Mouse (Mus musculus) natural killer cell, adult 2 months (primary cell): Measurements from ENCODE around the gene Slc17a7.
"Not testable (repeated sequence)": the region's sequence is repeated elsewhere in the genome, so short reads cannot be mapped to it uniquely, and the experiment has no call there.

Experiments
- DNase-seq, 2 experiments: peaks; one replicate each; pipeline ENCODE4 v3.0.0; 2022; ENCODE audit warnings: low spot score in 2 of 2

The Slc17a7 gene

DNA sequence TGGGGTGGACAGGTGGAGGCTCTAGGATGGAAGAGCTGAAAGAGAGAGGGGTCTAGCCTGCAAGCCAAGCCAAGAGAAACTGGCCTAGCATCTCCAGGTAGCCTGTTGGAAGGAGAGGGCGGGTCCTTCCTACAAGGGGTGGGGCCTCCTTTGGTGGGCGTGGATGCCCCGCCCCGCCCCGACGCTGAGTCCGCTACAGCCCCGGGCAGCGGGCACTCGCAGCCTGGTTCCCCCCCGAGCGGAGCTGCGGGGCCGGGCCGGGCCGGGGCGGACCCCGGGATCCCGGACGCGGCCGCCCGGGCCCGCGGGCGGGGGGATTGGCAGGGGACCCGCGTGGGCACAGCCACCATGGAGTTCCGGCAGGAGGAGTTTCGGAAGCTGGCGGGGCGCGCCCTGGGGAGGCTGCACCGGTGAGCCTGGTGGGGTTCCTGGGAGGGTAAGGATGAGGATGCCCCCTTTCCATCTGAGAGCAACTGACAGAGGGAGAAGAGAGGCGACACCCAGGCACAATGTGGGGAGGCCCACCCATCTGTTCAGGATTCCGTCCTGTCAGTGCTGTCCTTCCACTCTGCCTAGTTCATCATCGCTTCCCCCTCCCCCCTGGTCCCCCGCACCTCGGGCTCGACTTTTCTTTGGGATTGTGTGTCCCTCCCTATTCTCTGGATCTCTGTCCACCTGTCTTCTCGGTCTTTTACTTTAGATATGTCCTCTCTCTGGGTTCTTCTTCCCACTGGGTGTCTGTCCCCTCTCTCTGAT is at the start of gene Slc17a7:
Gene Slc17a7, plus strand, starts transcription at position 215 of the 756 bp plus-strand sequence.
- DNase-seq: no peak

DNA sequence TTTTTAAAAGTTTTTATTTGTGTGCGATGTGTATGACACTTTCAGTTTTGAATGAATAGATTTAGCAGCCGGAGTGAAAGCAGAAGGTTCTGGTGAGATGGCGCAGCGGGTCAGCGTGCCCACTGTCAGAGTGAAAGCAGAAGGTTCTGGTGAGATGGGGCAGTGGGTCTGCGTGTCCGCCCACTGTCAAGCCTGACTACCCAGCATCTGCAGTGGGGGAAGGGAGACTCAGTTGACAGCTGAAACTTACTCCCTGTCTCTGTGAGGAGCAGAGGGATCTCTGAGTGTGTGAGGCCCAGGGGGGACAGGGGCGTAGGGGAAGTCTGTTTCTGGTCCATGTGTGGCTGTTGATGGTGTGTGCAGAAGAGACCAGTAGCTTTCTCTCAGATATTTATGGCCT is 46.2 kb upstream of the Slc17a7 start:
- DNase-seq: no peak

DNA sequence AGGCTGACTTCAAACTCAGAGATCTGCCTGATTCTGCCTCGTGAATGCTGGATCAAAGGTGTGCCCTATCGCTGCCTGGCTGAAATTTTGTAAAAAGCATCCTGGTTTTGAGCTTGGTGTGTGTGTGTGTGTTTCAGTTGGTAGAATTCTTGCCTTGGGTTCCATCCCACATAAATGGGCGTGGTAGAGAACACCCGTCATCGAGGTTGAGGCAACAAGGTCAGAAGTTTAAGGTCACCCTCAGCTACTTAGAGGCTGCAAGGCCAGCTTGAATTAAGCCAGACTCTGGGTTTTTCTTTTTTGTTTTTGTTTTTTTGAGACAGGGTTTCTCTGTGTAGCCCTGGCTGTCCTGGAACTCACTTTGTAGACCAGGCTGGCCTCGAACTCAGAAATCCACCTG is 45.4 kb upstream of the Slc17a7 start:
- no peak for DNase-seq

DNA sequence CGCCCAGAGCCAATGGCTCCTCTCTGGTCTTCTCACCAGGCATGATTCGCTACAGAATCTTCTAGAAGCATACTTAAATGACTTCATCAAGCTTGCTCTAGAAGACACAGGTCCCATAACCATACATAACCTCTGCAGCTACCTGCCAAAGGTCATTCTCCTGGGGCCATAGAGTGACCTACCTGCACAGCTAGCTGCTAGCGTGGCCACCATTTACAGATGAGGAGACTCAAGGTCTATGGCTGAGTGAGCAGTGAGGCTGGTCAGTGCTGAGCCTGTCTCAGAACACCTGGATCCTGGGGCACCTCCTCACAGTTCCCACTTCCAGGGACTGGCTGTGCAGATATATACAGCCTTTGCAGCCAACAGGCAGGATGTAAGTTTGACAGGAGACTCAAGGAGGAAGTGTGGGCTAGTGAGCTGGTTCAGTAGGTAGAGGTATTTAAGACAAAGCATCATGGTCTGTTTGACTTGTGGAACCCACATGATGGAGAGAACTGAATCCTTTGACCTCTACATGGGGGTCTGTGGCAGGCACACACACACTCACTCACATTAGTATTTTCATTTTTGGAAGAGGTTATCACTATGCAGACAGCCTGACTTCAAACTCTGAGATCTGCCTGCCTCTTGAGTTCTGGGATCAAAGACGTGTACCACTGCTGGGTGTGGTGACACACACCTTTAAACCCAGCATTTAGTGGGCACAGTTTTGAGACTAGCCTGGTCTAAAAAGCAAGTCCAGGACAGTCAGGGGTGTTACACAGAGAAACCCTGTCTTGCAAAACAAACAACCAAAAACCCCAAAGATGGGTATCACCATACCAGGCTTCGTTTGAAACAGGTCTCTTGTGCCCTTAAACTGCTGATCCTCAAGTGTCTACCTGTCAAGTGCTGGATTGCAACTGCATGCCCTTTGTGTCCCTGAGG is 43.7 kb upstream of the Slc17a7 start:
- DNase-seq: no peak

DNA sequence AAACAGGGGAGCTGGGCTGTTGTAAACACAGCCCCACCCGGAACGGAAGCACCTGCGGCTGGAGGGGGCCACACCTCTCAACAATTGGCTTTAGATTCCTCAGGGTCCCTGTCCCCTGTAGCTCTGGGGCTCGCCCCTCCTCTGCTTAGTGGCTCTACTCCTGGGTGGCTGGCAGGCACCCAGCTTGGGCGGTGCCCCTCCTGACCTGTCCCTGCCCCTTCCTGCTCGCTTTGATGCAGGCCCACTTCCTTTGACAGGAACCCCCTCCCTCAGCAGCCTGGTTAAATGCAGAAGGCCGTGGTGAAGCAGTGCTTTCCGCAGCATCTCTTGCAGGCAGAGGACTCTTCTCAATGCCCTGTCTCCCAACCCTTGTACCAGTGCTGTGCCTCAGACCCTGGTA is 42.3 kb upstream of the Slc17a7 start:
- DNase-seq: peak; percentile 60 to 75

DNA sequence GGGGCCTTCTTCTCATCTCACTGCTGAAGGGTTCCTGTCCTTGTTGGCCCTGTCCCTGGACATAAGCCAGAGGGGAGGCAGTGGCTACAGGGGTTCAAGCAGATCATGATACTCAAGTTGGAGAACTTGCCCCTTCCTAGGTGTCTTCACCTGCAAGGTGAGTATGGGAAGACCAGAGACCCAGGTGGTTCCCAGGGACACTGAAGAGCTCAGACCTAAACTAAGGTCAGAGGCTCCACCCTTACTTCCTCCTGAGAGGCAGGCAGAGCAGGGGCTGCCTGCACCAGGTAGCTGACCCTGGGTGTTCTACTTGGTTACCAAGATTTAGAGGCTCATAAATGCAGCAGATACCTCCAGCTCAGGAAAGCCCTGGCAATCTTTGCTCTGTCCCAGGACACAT is 41.8 kb upstream of the Slc17a7 start:
- no peak for DNase-seq

DNA sequence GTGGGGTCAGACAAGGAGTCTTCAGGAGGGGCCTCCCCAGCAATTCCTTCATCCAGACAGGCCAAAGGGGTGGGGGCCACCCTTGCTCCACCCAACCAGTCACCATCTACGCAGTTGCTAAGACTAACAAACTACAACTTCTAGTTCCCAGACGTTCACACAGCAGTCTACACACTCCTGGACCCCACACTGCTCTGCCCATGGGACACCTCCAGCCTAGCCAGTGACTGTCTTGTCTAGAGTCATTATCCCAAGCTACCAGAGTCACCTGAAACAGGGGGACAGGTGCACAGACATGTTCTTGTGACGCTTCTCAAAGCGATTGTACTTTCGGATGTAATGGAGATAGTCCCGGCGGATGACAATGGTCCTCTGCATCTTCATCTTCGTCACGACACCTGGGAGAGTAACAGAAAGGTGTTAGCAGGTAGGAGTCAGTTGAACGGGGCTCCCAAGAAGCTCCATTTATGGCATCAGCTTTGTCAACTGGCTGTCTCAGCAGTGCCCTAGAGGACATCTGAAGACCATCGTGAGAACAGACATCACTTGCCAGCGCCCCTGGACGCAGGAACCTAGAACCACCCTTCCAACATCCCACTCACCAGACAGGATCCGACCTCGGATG is 41.1 kb upstream of the Slc17a7 start:
- DNase-seq: no peak

DNA sequence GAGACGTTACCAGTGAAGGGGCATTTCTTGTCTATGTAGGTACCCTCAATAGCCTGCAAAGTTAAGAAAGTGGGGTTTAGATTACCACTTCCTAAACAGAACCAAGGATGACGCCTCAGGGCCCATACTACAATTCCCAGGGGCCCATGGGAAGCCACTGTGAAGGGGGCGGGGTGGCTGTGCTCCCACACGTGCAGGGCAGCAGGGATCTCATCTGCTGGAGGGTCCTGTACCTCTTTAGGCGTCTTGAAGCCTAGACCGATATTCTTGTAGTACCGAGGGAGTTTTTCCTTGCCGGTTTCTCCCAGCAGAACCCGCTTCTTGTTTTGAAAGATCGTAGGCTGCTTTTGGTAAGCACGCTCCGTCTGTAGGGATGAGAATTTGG is 40.6 kb upstream of the Slc17a7 start:
- DNase-seq: no peak

DNA sequence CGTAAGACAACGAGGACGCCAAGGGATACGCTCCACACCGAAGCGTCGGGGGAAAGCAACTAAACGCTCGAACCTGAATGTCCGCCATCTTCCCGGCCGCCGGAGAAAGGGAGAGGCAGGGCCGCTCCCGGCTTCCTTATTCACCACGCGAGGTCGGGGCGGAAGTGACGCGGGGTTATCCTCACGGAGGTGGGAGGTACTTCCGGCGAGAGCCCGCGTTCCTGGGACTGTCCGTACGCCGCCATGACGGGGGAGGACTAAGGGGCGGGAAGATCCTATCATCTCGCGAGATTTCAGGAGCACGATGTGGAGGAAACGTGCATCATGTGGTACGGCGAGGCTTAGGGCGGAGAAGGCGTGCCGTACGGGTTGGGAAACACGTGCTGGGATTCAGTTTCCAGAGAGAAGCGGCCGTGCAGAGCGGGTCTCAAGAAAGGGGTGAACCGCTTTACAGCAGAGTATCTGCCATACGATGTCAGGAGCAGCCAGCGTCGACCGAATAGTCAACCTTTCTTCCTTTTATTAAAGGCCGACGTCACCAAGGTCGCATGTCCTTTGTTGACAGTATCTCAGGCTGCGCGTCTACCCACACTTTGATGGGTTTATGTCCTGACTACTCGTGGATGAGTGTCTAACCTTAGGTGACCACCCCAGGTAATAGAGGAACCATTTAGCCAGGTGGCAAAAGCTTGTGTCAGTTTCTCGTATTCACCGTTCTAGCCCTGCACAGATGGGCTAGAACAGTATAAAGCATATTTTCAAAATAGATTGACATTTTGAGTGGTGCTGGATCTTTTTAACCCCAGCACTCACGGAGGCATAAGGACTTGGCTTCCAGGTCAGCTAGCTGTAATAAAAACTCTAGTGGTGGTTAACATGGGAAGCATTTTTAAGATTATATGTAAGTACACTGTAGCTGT is 39.3 kb upstream of the Slc17a7 start, which contains the start of gene Rps11:
Gene Rps11, minus strand, starts transcription at position 216 of the 920 bp plus-strand sequence.
- peak; percentile 97 to 98 for DNase-seq

DNA sequence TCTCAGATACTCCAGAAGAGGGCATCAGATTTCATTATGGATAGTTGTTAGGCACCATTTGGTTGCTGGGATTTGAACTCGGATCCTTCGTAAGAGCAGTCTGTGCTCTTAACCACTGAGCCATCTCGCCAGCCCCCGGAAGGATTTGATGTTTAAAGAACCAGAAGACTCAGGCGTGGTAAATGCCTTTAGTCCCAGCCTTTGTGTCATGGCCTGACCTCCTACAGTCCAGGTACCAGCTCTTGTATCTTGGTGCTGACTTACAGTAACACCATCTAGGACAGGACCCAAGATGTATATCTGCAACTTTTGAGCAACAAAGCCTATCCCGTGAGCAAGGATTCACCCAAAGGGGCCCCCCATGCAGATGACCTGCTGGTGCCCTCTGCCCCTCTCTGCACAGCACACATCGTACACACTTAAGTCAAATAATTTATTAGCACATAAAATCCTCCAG is 38.6 kb upstream of the Slc17a7 start:
- no peak for DNase-seq

DNA sequence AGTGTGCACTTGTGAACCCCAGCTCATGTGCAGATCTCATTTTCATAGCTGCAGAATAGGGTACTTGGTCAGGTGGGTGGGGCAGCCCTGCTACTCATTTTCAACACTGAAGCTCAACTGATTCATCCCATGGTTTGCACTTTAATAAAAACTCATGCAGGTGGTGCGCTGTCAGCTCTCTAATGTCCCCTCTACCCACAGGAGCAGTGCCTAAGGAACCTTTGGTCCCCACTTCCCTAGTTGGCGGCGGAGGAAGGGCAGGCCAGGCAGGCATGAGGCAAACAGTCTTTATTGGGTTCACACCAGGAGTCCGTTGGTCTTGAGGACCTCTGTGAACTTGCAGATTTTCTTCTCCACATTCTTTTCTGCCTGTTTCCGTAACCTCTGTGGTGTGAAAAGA is 38.1 kb upstream of the Slc17a7 start:
- DNase-seq: not testable (repeated sequence)

DNA sequence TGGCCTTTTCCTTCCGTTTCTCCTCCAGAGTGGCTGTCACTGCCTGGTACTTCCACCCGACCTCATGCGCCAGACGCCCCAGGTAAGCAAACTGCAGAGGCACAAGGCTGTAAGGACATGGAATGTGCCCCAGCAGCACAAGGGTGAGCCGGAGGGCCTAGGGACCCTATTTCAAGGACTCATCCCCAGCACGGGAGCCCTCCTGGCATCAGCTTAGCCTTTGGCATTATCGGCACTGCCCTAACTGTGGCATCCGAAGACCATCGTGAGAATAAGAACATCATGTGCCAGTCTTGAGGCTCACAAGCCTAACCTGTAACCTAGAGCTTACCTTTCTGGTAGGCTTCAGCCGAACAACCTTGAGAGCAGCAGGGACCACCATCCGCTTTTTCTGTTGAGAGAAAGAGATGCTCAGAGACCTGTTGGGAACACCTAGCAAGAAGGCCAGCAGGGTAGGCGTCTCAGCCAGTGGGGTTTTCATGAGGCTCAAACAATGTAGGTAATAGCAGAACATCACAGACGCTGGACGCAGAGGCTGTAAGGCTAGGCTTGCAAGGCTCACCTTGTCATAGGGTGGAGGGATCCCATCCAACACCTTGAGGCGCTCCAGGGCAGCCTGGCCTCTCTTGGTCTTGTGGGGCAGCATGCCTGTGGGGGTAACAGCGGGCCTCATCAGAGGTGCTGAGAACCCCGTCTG is 37.5 kb upstream of the Slc17a7 start:
- no peak for DNase-seq

DNA sequence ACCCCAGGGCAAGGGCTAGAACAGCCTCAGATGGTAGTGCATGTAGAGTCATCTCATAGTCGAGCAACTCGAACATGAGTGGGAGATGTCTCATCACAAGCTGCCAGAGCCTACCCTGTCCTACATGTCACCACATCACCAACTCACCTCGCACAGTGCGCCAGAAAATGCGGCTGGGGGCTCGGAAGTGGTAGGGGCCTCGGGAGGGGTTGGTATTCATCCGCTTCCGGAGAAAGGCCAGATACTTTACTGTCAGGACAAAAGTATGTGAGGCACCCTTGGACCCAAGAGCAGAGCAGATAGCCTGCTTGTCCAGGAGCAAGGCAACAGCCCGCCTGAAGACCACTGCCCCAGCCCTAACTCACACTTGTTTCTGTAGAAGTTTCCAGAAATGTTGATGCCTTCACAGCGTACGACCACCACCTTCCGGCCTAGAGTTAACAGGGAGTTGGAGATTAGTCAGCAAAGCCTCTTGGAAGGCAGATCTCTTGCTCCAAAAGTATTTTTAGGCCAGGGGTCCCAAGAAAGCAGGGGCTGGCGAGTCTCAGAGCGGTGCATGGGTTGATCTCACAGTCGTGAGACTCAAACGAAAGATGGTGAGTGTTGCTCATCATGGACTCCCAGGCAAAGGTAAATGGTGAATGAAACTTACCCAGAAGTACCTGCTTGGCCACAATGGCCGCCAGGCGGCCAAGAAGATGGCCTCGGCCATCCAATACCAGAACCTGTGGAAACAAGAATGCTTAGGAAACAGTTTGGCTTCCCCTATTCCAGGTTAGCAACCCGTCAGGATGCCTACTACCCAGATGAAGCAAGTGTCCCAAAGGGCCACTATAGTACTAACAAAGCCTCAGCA is 36.7 kb upstream of the Slc17a7 start:
- no peak for DNase-seq

DNA sequence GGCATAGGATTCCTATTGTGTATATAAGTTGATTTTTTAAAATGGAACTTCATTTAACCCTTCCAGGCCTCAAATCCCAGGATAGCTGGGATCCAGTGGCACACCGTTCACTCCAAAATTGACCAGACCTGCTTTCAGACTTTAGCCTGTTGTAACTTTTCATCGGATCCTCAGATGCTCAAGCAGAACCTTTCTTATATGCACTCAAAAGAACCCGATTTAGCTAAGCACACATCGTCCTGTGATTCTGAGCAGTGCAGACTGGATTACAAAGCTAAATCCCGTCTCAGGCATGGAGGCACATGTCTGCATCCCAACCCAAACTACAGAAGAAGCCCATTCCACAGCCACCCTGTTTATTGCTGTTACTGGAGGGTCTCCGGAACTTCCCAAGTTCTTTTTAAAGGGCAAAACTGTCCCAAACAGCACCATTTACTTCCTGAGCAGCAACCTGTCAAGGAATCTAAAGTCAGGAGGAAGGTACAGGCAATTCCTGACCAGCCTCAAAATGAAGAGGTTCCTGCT is 36.0 kb upstream of the Slc17a7 start:
- DNase-seq: no peak

DNA sequence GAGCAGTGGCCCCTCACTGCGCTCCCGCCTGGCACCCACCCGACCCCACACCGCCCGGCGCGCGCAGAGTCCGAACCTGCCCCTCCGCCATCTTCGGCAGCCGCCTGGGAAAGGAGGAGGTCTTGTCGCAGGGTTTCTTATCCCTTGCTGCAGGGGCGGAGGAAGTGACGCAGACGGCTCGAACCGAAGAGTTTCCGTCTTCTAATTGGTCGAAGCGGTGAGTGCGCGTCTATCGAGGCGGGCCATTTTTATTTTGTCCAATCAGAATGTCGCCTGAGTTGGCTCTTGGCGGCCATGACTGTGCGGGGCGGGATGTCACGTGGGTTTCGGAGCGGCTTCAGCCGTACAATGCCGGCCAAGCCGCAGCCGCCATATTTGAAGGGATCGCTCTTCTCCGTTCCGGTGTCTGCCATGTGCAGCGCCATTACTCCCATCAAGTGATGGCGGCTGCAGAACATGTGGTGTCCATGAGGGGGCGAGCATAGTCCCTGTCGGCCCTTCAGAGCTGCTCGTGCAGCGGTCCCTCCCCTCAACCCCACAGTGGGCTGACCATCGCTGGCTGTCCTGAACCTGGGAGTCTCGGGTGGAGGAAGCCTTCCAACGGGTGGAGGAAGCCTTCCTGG is 35.0 kb upstream of the Slc17a7 start, which contains the start of gene Rpl13a:
Gene Rpl13a, minus strand, starts transcription at position 138 of the 623 bp plus-strand sequence.
- DNase-seq: peak; percentile 99

DNA sequence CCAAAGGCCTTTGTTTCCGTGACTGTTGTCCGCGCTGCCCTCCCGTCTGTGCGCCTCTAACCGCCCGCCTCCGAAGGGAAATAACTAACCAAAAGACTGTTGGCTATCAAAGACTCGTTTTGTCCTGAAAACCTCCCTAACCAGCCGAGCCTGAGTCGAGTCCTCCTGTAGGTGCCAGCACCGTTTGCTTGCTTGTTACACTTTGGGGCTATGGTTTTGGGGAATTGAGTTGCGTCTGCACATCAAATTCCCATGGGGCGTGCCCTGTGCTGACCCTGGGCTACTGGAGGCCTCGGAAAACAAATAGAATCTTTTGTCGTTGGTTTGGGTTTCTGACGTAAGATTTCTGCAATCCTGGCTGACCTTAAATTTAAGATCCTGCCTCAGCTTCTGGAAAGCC is 34.4 kb upstream of the Slc17a7 start:
- no peak for DNase-seq

DNA sequence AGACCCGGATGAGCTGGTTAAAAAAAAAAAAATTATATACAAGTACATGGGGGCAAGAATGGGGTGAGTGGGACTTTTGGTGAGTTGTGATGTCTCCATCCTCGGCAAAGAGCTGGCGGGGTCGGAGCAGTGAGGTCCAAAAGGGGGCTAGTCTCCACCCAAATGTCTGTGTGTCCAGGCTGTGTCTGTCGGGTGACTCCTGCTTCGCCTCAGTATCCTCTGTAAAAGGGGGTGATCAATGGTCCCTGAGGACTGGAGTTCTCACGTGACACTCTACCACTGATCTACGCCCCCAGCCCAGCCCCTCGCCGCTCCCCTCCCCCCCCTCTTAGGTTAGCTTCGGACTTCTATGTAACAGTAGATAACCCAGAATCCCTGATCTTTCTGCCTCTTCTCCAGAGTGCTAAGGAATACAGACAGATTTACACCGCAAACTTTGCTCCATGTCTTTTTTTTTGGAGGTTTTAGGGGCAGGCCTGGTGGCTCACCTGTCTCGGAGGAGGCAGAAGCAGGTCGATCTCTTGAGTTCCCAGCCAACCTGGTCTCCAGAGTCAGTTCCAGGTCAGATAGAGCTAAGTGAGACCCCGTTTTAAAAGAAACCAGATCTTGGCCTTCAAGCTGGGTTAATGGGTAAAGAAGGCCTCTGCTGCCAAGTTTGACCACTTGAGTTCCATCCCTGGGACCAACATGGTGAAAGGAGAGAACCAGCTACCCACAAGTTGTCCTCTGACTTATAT is 33.8 kb upstream of the Slc17a7 start:
- no peak for DNase-seq

DNA sequence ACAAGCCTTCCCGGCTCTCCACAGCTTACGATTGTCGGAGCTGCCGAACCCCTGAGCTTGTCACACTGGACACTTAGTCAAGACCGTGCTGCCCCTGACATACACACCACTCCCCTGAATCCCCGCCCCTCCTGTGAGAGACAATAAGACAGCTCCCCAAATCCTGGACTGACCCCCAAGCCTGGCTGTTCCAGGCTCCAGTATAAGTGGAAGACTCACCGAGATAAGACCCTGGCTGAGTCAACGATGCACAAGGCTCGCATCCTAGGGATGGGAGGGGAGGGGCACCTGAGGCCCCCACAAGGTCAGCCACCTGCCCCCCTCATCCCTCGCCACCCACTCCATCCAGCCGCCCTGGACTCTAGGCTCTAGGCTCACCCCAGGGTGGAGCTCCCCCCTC is 31.9 kb upstream of the Slc17a7 start:
- DNase-seq: no peak
